ENCODE assay signal across 14 mouse cellular contexts in the genomic region with DNA sequence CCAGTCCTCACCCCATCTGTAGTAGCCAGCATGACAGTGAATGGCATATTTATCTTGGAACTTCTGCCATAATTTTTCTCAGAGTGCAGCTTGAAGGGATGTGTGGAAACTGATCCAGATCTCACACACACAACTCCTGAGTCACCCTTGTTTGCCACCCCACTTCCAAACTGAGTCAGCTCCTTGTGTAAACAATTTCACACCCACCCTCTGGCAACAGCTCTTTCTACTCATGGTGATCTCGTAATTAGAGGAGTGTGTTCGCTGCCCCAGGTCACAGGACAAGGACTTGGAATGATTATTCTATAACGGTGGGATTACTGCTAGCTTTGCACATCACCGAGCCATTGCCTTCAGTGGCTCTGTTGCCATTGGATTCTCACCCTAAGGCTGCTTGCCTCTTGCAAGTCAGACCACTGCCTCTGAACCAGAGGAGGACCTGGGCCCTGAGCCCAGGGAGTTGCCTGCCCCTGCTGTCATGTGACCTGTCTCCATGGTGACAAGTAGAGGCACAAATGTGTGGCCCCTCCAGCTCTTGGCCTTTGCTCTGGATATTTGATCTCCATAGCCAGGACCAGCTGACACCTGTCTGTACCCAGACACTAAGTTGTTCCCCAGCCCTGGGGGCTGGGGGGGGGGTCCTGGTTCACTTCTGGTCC. TPM values are rescaled to one million over a fixed set of nuclear protein-coding genes. Genes with fewer than 3 reads are reported as not detected.
DNase-seq lines count a peak whose midpoint lies in the region; ATAC-seq lines count a peak whose summit lies in the region.
"Had no signal": no experiment of that assay in that cellular context is flagged by ENCODE, and none has a peak within 500 bp of the region (broad histone marks: within the 10 kb centered on the region; RNA-seq: fewer than 3 reads in every experiment).

No protein-coding gene starts in this region.

- no peak overlapping the region for H3K4me3 ChIP-seq in embryonic facial prominence, embryonic 14.5 days (ENCODE audit: low read depth, low read length)
- H3K4me3 ChIP-seq: gastrocnemius, adult 2 months; heart, embryonic 10.5 days; hindbrain, embryonic 15.5 days had no signal

- H3K9ac ChIP-seq in embryonic facial prominence, embryonic 14.5 days (ENCODE audit: low read depth, low read length), result no peak overlapping the region
- H3K9ac ChIP-seq: hindbrain, embryonic 15.5 days had no signal

- no peaks in the 10 kb centered on the region for H3K36me3 ChIP-seq in embryonic facial prominence, embryonic 14.5 days (ENCODE audit: control insufficient read depth, insufficient read depth, low read length)
- H3K36me3 ChIP-seq: heart, embryonic 10.5 days; hindbrain, embryonic 15.5 days had no signal

- ATAC-seq in embryonic facial prominence, embryonic 14.5 days (ENCODE audit: low read depth), result no peak
- no peak for ATAC-seq in activated CD4-positive, CD25-positive, alpha-beta regulatory T cell, adult 4 months

- no peak overlapping the region for H3K27ac ChIP-seq in embryonic facial prominence, embryonic 14.5 days (replicated peaks; ENCODE audit: low read depth, low read length)
- H3K27ac ChIP-seq: gastrocnemius, adult 2 months; heart, embryonic 10.5 days; hindbrain, embryonic 15.5 days had no signal

- 0 out of 2 replicates have a peak, but pooled peaks cover 4% of the 10 kb centered on the region for H3K9me3 ChIP-seq in embryonic facial prominence, embryonic 14.5 days (ENCODE audit: control insufficient read depth, low read length)
- H3K9me3 ChIP-seq: heart, embryonic 10.5 days; hindbrain, embryonic 15.5 days had no signal

- 31% methylated on average over 4 of the region's 4 CpGs for WGBS in embryonic facial prominence, embryonic 14.5 days

- H3K4me1 ChIP-seq in embryonic facial prominence, embryonic 14.5 days (ENCODE audit: control insufficient read depth, insufficient read depth, low read length), result no peaks in the 10 kb centered on the region
- H3K4me1 ChIP-seq: hindbrain, embryonic 15.5 days had no signal

- H3K4me2 ChIP-seq in embryonic facial prominence, embryonic 14.5 days (ENCODE audit: low read depth, low read length), result no peak overlapping the region
- H3K4me2 ChIP-seq: hindbrain, embryonic 15.5 days had no signal

- intact Hi-C loops in heart, postnatal 14 days (cut with DNase I), result no loop called here

- H3K27me3 ChIP-seq in embryonic facial prominence, embryonic 14.5 days (replicated peaks; ENCODE audit: control insufficient read depth, insufficient read depth, low read length), result no peaks in the 10 kb centered on the region
- H3K27me3 ChIP-seq: hindbrain, embryonic 15.5 days had no signal

- peak; percentile 42 for DNase-seq in layer of hippocampus, adult 9-11 months
- DNase-seq in layer of hippocampus, adult 9-10 months (ENCODE audit: low spot score), result no peak
- peak; percentile 96 for DNase-seq in 3T3-L1 (ENCODE audit: low read depth, low spot score)
- peak; percentile 92 for DNase-seq in NIH3T3 (ENCODE audit: low read depth)
- peak; percentile 34 for DNase-seq in embryonic facial prominence, embryonic 14.5 days (ENCODE audit: low spot score)
- DNase-seq in ovary, postnatal 14 days (ENCODE audit: low spot score), result no peak
- DNase-seq in heart, postnatal 14 days, result no peak
- DNase-seq: cerebellum, postnatal 14 days; gastrocnemius, adult 2 months; kidney, postnatal 36 days; thymus, postnatal 4 days had no signal

RNA-seq across cellular contexts. Expression of a gene that starts 21.0 kb away (rescaled TPM):
- polyA plus RNA-seq in embryonic facial prominence, embryonic 14.5 days (2014; fragmentation: Nextera tagmentation; extraction: Ambion mirVana), result 1.6 and 2.5 TPM in 2 replicates
- not detected for total RNA-seq in heart, postnatal 14 days (2021)
- polyA plus RNA-seq in activated CD4-positive, CD25-positive, alpha-beta regulatory T cell, adult 4 months (2017; shearing (Covaris generic)), result 1 to 10 TPM; 3.1 to 4.0 TPM
- total RNA-seq: gastrocnemius, adult 2 months had no signal
- polyA plus RNA-seq: heart, embryonic 10.5 days had no signal

Comparison
In these comparisons a context has a peak if more than half of its experiments do, and no peak if none do; other contexts are left out.
1. DNase-seq: peak in layer of hippocampus, adult 9-11 months (single experiment), 3T3-L1 (single experiment), NIH3T3 (single experiment) and embryonic facial prominence, embryonic 14.5 days (single experiment); none in layer of hippocampus, adult 9-10 months (single experiment), ovary, postnatal 14 days (single experiment) and heart, postnatal 14 days (0 of 2).